Comparison of ENCODE assay signal across 9 mouse cellular contexts in the genomic region with DNA sequence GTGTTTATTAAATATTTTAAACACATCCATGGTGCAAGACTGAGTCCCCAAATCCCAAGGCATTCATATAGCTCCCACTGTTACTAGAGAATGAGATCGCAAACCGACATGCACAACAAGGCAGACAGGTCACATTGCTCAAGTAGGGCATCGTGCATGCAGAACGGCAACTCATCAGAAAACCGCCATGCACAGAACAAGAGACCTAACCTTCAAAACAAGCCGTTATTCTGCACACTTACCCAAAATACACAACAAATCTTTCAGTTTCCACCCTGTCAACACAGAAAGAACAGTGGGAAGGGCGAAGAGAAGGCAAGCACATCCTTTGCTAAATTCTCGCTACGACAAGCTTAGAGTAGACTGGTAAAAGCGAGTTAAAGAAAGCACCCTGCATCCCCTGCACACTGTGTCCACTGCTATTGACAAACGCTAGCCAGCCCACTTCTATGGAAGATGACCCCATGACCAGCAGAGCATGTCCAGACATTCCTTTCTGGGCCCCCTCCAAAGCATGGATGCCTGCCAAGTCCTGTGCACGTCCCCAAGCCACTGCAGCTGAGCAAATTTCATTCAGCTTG.
DNase-seq lines count a peak whose midpoint lies in the region; ATAC-seq lines count a peak whose summit lies in the region.
"Had no signal": no experiment of that assay in that cellular context is flagged by ENCODE, and none has a peak within 500 bp of the region (broad histone marks: within the 10 kb centered on the region; RNA-seq: fewer than 3 reads in every experiment).

No protein-coding gene starts in this region.

- peak overlapping the region; percentile 61 for H3K27ac ChIP-seq in hindbrain, embryonic 15.5 days (replicated peaks)
- peak overlapping the region; percentile 58 for H3K27ac ChIP-seq in midbrain, embryonic 13.5 days
- H3K27ac ChIP-seq in liver, embryonic 12.5 days, result no peak overlapping the region
- H3K27ac ChIP-seq: embryonic facial prominence, embryonic 15.5 days had no signal

- WGBS in hindbrain, embryonic 15.5 days, result 9% methylated on average over 12 of the region's 12 CpGs
- WGBS in midbrain, embryonic 13.5 days, result 15% methylated on average over 12 of the region's 12 CpGs
- 70% methylated on average over 12 of the region's 12 CpGs for WGBS in liver, embryonic 12.5 days (ENCODE audit: insufficient replicate concordance)

- peak overlapping the region; percentile 38 for H3K4me3 ChIP-seq in hindbrain, embryonic 15.5 days
- peak overlapping the region; percentile 36 for H3K4me3 ChIP-seq in midbrain, embryonic 13.5 days (replicated peaks)
- no peak overlapping the region for H3K4me3 ChIP-seq in liver, embryonic 12.5 days
- H3K4me3 ChIP-seq: embryonic facial prominence, embryonic 15.5 days had no signal

- no peak for DNase-seq in frontal cortex, adult 2 months (ENCODE audit: extremely low spot score in 1 of 2, low spot score in 1 of 2)
- peak; percentile 18 to 62 for DNase-seq in urinary bladder, postnatal 4 days (ENCODE audit: low spot score in 2 of 2)
- DNase-seq in urinary bladder, adult 18-20 months (ENCODE audit: low spot score in 2 of 2), result no peak
- DNase-seq in spleen, postnatal 4 days (ENCODE audit: low spot score in 2 of 2), result no peak

- ATAC-seq in frontal cortex, adult (ENCODE audit: low TSS enrichment), result peak; percentile 85
- peak; percentile 87; the same call in 1 of the 2 replicates for ATAC-seq in hindbrain, embryonic 15.5 days (ENCODE audit: low FRiP score, low read depth)
- ATAC-seq in midbrain, embryonic 13.5 days, result peak; percentile 88
- ATAC-seq in liver, embryonic 12.5 days, result no peak

- peaks cover 7% of the 10 kb centered on the region for H3K4me1 ChIP-seq in hindbrain, embryonic 15.5 days (replicated peaks)
- H3K4me1 ChIP-seq in midbrain, embryonic 13.5 days (replicated peaks), result peaks cover 7% of the 10 kb centered on the region
- H3K4me1 ChIP-seq in liver, embryonic 12.5 days, result no peaks in the 10 kb centered on the region

- peak overlapping the region; percentile 59 for H3K4me2 ChIP-seq in hindbrain, embryonic 15.5 days
- H3K4me2 ChIP-seq in midbrain, embryonic 13.5 days (replicated peaks), result peak overlapping the region; percentile 57
- H3K4me2 ChIP-seq in liver, embryonic 12.5 days, result no peak overlapping the region
- H3K4me2 ChIP-seq: embryonic facial prominence, embryonic 15.5 days had no signal

- H3K36me3 ChIP-seq in hindbrain, embryonic 15.5 days, result no peaks in the 10 kb centered on the region
- no peaks in the 10 kb centered on the region for H3K36me3 ChIP-seq in midbrain, embryonic 13.5 days
- no peaks in the 10 kb centered on the region for H3K36me3 ChIP-seq in liver, embryonic 12.5 days
- H3K36me3 ChIP-seq: embryonic facial prominence, embryonic 15.5 days had no signal

- H3K9ac ChIP-seq in hindbrain, embryonic 15.5 days, result peak overlapping the region; percentile 32
- H3K9ac ChIP-seq in midbrain, embryonic 13.5 days (replicated peaks), result peak overlapping the region; percentile 61
- H3K9ac ChIP-seq in liver, embryonic 12.5 days, result no peak overlapping the region
- H3K9ac ChIP-seq: embryonic facial prominence, embryonic 15.5 days had no signal

- H3K27me3 ChIP-seq in hindbrain, embryonic 15.5 days, result no peaks in the 10 kb centered on the region
- H3K27me3 ChIP-seq in midbrain, embryonic 13.5 days, result no peaks in the 10 kb centered on the region
- no peaks in the 10 kb centered on the region for H3K27me3 ChIP-seq in liver, embryonic 12.5 days (replicated peaks)
- H3K27me3 ChIP-seq: embryonic facial prominence, embryonic 15.5 days had no signal

- H3K9me3 ChIP-seq in hindbrain, embryonic 15.5 days, result no peaks in the 10 kb centered on the region
- no peaks in the 10 kb centered on the region for H3K9me3 ChIP-seq in midbrain, embryonic 13.5 days
- H3K9me3 ChIP-seq in liver, embryonic 12.5 days (replicated peaks), result no peaks in the 10 kb centered on the region
- H3K9me3 ChIP-seq: embryonic facial prominence, embryonic 15.5 days had no signal

Comparison
In these comparisons a context has a peak if more than half of its experiments do, and no peak if none do; other contexts are left out.
1. DNase-seq: peak in urinary bladder, postnatal 4 days (2 of 2); none in frontal cortex, adult 2 months (0 of 2), urinary bladder, adult 18-20 months (0 of 2) and spleen, postnatal 4 days (0 of 2).